Mouse (Mus musculus) ES-Bruce4 (cell line): ENCODE measurements at regions not wholly inside any gene's neighbourhood (a gene's known extent, or its start where the extent isn't known, plus 50 kb on each side); places are given as distances from the start of the nearest gene placed in this dataset.

Experiments
- H3K27ac ChIP-seq: 2 replicates; pipeline ENCODE4 v1.5.1; 2012; ENCODE audit warnings: low read length, inconsistent platforms; ENCODE audit not compliant: insufficient read depth
- H3K27me3 ChIP-seq: 2 replicates; pipeline ENCODE4 v1.6.1; 2012; ENCODE audit warnings: mild to moderate bottlenecking, low read length, inconsistent platforms; ENCODE audit not compliant: control insufficient read depth, poor library complexity, insufficient read depth, severe bottlenecking
- H3K36me3 ChIP-seq: 2 replicates; pipeline ENCODE4 v1.6.1; 2012; ENCODE audit warnings: inconsistent platforms, mild to moderate bottlenecking, low read length, moderate library complexity; ENCODE audit not compliant: control insufficient read depth, poor library complexity, insufficient read depth, severe bottlenecking
- H3K4me1 ChIP-seq: one replicate; pipeline ENCODE4 v1.8.1; 2011; ENCODE audit warnings: low read length; ENCODE audit not compliant: control insufficient read depth, insufficient read depth
- H3K4me3 ChIP-seq: 2 replicates; pipeline ENCODE4 v1.5.1; 2011; ENCODE audit warnings: low read depth, mild to moderate bottlenecking, low read length
- H3K9ac ChIP-seq: 2 replicates; pipeline ENCODE4 v1.6.1; 2012; ENCODE audit warnings: low read depth, mild to moderate bottlenecking, inconsistent platforms; ENCODE audit not compliant: poor library complexity, severe bottlenecking
- H3K9me3 ChIP-seq: replicated peaks from 2 replicates; pipeline ENCODE4 v1.6.1; 2012; ENCODE audit warnings: mild to moderate bottlenecking, low read length, inconsistent platforms; ENCODE audit not compliant: control insufficient read depth, poor library complexity, insufficient read depth, severe bottlenecking
- EP300 ChIP-seq: IDR thresholded peaks from 2 replicates; pipeline ENCODE4 v1.6.1; 2011; ENCODE audit warnings: low read depth, low read length; ENCODE audit not compliant: insufficient read depth
- POLR2A ChIP-seq: IDR thresholded peaks from one replicate; pipeline ENCODE4 v1.8.1; 2011; ENCODE audit warnings: low read length; ENCODE audit not compliant: insufficient read depth

- Histone ChIP-seq H3K27ac (peak overlapping the region; percentile 57), H3K9ac (no peak overlapping the region), H3K36me3 (no peaks in the 10 kb centered on the region), H3K4me1 (peaks cover 2% of the 10 kb centered on the region), H3K4me3 (no peak overlapping the region), H3K9me3 (no peaks in the 10 kb centered on the region), H3K27me3 (no peaks in the 10 kb centered on the region)
- TF ChIP-seq POLR2A (no peak), EP300 (peak; percentile 70; the same call in 1 of the 2 replicates)
These were observed 50.7 kb upstream of the Elf5 start for GRCm38 (mm10) chr2:103360796-103361195.
